Mouse (Mus musculus): ENCODE measurements around the gene Ppm1l. TPM values are rescaled to one million over a fixed set of nuclear protein-coding genes. Genes with fewer than 3 reads are reported as not detected.

Ppm1l gene
- polyA plus RNA-seq, 1 experiment: 0.10 TPM

- H3K4me3 ChIP-seq (replicated peaks): no peak overlapping the region
- H3K27me3 ChIP-seq (replicated peaks): no peaks in the 10 kb centered on the region
- no peak for TF ChIP-seq GATA1 (IDR thresholded peaks at IDR 0.05; ENCODE audit: borderline replicate concordance, low read length)
- TF ChIP-seq FLI1 (IDR thresholded peaks at IDR 0.05; ENCODE audit: low read length): no peak
- H3K36me3 ChIP-seq (replicated peaks; ENCODE audit: low read length): no peaks in the 10 kb centered on the region
- 0 out of 2 replicates have a peak, but pooled peaks cover 3% of the 10 kb centered on the region for H3K9me3 ChIP-seq
- H3K4me1 ChIP-seq: no peaks in the 10 kb centered on the region
These were observed 218.8 kb downstream of the Ppm1l start for GRCm38 (mm10) chr3:69535486-69535885.

- 0 out of 2 replicates have a peak, but pooled peaks cover 3% of the 10 kb centered on the region for H3K9me3 ChIP-seq
- H3K4me3 ChIP-seq (replicated peaks): no peak overlapping the region
- no peaks in the 10 kb centered on the region for H3K36me3 ChIP-seq (replicated peaks; ENCODE audit: low read length)
- H3K27me3 ChIP-seq (replicated peaks): no peaks in the 10 kb centered on the region
- TF ChIP-seq GATA1 (IDR thresholded peaks at IDR 0.05; ENCODE audit: borderline replicate concordance, low read length) (no peak), FLI1 (IDR thresholded peaks at IDR 0.05; ENCODE audit: low read length) (no peak)
- H3K4me1 ChIP-seq: no peaks in the 10 kb centered on the region
These were observed 219.4 kb downstream of the Ppm1l start for GRCm38 (mm10) chr3:69535941-69536647.

GRCm38 (mm10) chr3:69542962-69543361 is 226.3 kb downstream of the Ppm1l start:
- Histone ChIP-seq H3K36me3 (replicated peaks; ENCODE audit: low read length) (no peaks in the 10 kb centered on the region), H3K4me3 (replicated peaks) (no peak overlapping the region), H3K27me3 (replicated peaks) (no peaks in the 10 kb centered on the region), H3K9me3 (no peaks in the 10 kb centered on the region), H3K4me1 (no peaks in the 10 kb centered on the region)
- no peak for TF ChIP-seq GATA1 (IDR thresholded peaks at IDR 0.05; ENCODE audit: borderline replicate concordance, low read length)

GRCm38 (mm10) chr3:69543730-69544129 is 227.1 kb downstream of the Ppm1l start:
- no peaks in the 10 kb centered on the region for H3K9me3 ChIP-seq
- no peak overlapping the region for H3K4me3 ChIP-seq (replicated peaks)
- no peaks in the 10 kb centered on the region for H3K36me3 ChIP-seq (replicated peaks; ENCODE audit: low read length)
- H3K4me1 ChIP-seq: no peaks in the 10 kb centered on the region
- TF ChIP-seq FLI1 (IDR thresholded peaks at IDR 0.05; ENCODE audit: low read length) (no peak), GATA1 (IDR thresholded peaks at IDR 0.05; ENCODE audit: borderline replicate concordance, low read length) (no peak)
- no peaks in the 10 kb centered on the region for H3K27me3 ChIP-seq (replicated peaks)

- H3K27me3 ChIP-seq (replicated peaks): no peaks in the 10 kb centered on the region
- no peak overlapping the region for H3K4me3 ChIP-seq (replicated peaks)
- no peaks in the 10 kb centered on the region for H3K36me3 ChIP-seq (replicated peaks; ENCODE audit: low read length)
- peaks cover 5% of the 10 kb centered on the region; the same call in 1 of the 2 replicates for H3K9me3 ChIP-seq
- H3K4me1 ChIP-seq: no peaks in the 10 kb centered on the region
- TF ChIP-seq FLI1 (IDR thresholded peaks at IDR 0.05; ENCODE audit: low read length) (no peak), GATA1 (IDR thresholded peaks at IDR 0.05; ENCODE audit: borderline replicate concordance, low read length) (no peak)
These were observed 228.4 kb downstream of the Ppm1l start for GRCm38 (mm10) chr3:69545017-69545416.

GRCm38 (mm10) chr3:69548704-69549455 is 232.2 kb downstream of the Ppm1l start:
- H3K27me3 ChIP-seq (replicated peaks): no peaks in the 10 kb centered on the region
- peaks cover 5% of the 10 kb centered on the region; the same call in 1 of the 2 replicates for H3K9me3 ChIP-seq
- H3K4me1 ChIP-seq: no peaks in the 10 kb centered on the region
- H3K36me3 ChIP-seq (replicated peaks; ENCODE audit: low read length): no peaks in the 10 kb centered on the region
- TF ChIP-seq GATA1 (IDR thresholded peaks at IDR 0.05; ENCODE audit: borderline replicate concordance, low read length) (no peak), FLI1 (IDR thresholded peaks at IDR 0.05; ENCODE audit: low read length) (no peak)
- H3K4me3 ChIP-seq (replicated peaks): no peak overlapping the region

GRCm38 (mm10) chr3:69549602-69550001 is 232.9 kb downstream of the Ppm1l start:
- Histone ChIP-seq H3K4me1 (no peaks in the 10 kb centered on the region), H3K4me3 (replicated peaks) (no peak overlapping the region), H3K9me3 (peaks cover 5% of the 10 kb centered on the region; the same call in 1 of the 2 replicates), H3K36me3 (replicated peaks; ENCODE audit: low read length) (no peaks in the 10 kb centered on the region), H3K27me3 (replicated peaks) (no peaks in the 10 kb centered on the region)
- no peak for TF ChIP-seq GATA1 (IDR thresholded peaks at IDR 0.05; ENCODE audit: borderline replicate concordance, low read length)
- TF ChIP-seq FLI1 (IDR thresholded peaks at IDR 0.05; ENCODE audit: low read length): no peak

GRCm38 (mm10) chr3:69555511-69555910 is 238.8 kb downstream of the Ppm1l start:
- H3K4me1 ChIP-seq: no peaks in the 10 kb centered on the region
- no peak for TF ChIP-seq GATA1 (IDR thresholded peaks at IDR 0.05; ENCODE audit: borderline replicate concordance, low read length)
- no peaks in the 10 kb centered on the region for H3K36me3 ChIP-seq (replicated peaks; ENCODE audit: low read length)
- H3K27me3 ChIP-seq (replicated peaks): no peaks in the 10 kb centered on the region
- H3K4me3 ChIP-seq (replicated peaks): no peak overlapping the region
- H3K9me3 ChIP-seq: no peaks in the 10 kb centered on the region

- H3K4me1 ChIP-seq: no peaks in the 10 kb centered on the region
- H3K36me3 ChIP-seq (replicated peaks; ENCODE audit: low read length): no peaks in the 10 kb centered on the region
- no peak overlapping the region for H3K4me3 ChIP-seq (replicated peaks)
- H3K27me3 ChIP-seq (replicated peaks): no peaks in the 10 kb centered on the region
- TF ChIP-seq GATA1 (IDR thresholded peaks at IDR 0.05; ENCODE audit: borderline replicate concordance, low read length) (no peak), FLI1 (IDR thresholded peaks at IDR 0.05; ENCODE audit: low read length) (no peak)
- H3K9me3 ChIP-seq: no peaks in the 10 kb centered on the region
These were observed 239.6 kb downstream of the Ppm1l start for GRCm38 (mm10) chr3:69556092-69556778.

Data from megakaryocyte, embryonic 14.5 days (primary cell).